Mouse (Mus musculus): ENCODE measurements around the gene Atg10. TPM values are rescaled to one million over a fixed set of nuclear protein-coding genes. Genes with fewer than 3 reads are reported as not detected.

Gene Atg10
- polyA plus RNA-seq, 2 experiments, result 5.4 to 18.3 TPM

DNA sequence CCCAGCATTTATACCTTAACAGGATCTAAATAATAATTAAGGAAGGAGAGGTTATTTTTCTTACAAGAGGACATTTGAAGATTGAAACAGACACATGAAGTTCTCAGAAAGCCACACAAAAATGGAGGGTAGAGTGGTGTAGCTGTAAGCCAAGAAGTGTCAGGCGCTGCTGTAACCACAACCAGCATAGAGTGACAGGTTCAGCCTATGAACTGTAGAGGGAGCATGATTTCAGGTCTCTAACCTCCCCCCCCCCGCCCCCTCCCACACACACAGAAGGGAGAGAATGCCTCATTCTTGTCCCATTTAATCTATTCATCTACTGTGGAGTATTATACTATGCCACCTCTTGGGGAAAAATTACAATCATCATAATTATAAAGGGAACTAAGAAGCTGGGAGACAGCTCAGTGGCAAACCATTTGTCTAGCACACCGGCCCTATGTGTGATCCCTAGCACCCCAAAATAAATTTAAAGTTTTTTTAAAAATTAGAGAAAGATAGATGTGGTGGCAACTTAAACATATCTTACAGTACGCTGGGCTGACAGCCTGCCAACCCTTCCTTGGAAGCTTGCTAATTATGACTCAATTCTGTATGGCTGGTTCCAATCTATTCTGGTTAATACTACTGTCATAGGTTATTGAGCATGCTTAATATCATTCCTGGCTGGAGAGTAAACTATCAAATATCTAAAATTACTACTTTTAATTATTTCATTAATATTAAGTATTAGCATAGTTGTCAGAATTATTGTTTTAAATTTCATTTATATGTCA, 68.2 kb downstream of the Atg10 start:
- Histone ChIP-seq H3K4me2 (replicated peaks; ENCODE audit: low read depth, low read length, severe bottlenecking) (no peak overlapping the region), H3K9ac (ENCODE audit: low read depth, low read length, severe bottlenecking) (no peak overlapping the region), H3K4me1 (ENCODE audit: control insufficient read depth, insufficient read depth, low read length) (no peaks in the 10 kb centered on the region), H3K27ac (replicated peaks; ENCODE audit: low read depth, low read length) (no peak overlapping the region), H3K9me3 (ENCODE audit: control insufficient read depth, low read length) (no peaks in the 10 kb centered on the region), H3K36me3 (ENCODE audit: control insufficient read depth, insufficient read depth, low read length) (no peaks in the 10 kb centered on the region), H3K4me3 (replicated peaks; ENCODE audit: low read length) (no peak overlapping the region), H3K27me3 (ENCODE audit: control insufficient read depth, insufficient read depth, low read length) (no peaks in the 10 kb centered on the region)
- ATAC-seq (ENCODE audit: low FRiP score, low read depth) (no peak), DNase-seq (ENCODE audit: low spot score) (no peak)
- no peak for TF ChIP-seq POLR2A (IDR thresholded peaks at IDR 0.05; ENCODE audit: borderline replicate concordance, extremely low read depth, insufficient read depth, insufficient read length)
- WGBS, result 74% methylated on average over 4 of the region's 4 CpGs

GRCm38 (mm10) chr13:91154622-91155021, 69.1 kb downstream of the Atg10 start:
- H3K4me2 ChIP-seq (replicated peaks; ENCODE audit: low read depth, low read length, severe bottlenecking), result no peak overlapping the region
- DNase-seq (ENCODE audit: low spot score) (no peak), ATAC-seq (ENCODE audit: low FRiP score, low read depth) (no peak)
- no peaks in the 10 kb centered on the region for H3K36me3 ChIP-seq (ENCODE audit: control insufficient read depth, insufficient read depth, low read length)
- H3K27ac ChIP-seq (replicated peaks; ENCODE audit: low read depth, low read length), result no peak overlapping the region
- H3K4me3 ChIP-seq (replicated peaks; ENCODE audit: low read length), result no peak overlapping the region
- TF ChIP-seq POLR2A (IDR thresholded peaks at IDR 0.05; ENCODE audit: borderline replicate concordance, extremely low read depth, insufficient read depth, insufficient read length), result no peak
- H3K27me3 ChIP-seq (ENCODE audit: control insufficient read depth, insufficient read depth, low read length), result no peaks in the 10 kb centered on the region
- H3K9me3 ChIP-seq (ENCODE audit: control insufficient read depth, low read length), result no peaks in the 10 kb centered on the region
- WGBS, result 73% methylated on average over 7 of the region's 7 CpGs
- H3K4me1 ChIP-seq (ENCODE audit: control insufficient read depth, insufficient read depth, low read length), result no peaks in the 10 kb centered on the region
- H3K9ac ChIP-seq (ENCODE audit: low read depth, low read length, severe bottlenecking), result no peak overlapping the region

DNA sequence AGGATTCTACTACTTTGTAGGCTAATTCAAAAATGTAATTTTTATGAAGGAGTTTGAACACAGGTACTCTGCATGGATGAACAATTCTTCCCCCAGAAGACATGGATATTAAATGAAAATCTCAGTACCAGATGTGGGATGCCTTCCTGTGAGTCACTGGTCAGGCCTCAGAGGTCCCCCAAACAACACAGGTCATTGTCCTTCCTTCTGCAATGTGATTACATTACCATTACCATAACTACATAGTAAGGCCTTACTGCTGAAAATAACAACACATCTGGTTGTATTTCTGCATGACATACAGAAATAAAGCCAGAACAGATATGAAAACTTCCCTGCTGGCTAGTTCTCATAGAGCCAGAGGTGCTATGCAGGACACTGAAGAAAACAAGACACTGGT, 87.4 kb downstream of the Atg10 start:
- Histone ChIP-seq H3K9me3 (ENCODE audit: control insufficient read depth, low read length) (no peaks in the 10 kb centered on the region), H3K27me3 (ENCODE audit: control insufficient read depth, insufficient read depth, low read length) (no peaks in the 10 kb centered on the region), H3K4me3 (replicated peaks; ENCODE audit: low read length) (no peak overlapping the region), H3K36me3 (ENCODE audit: control insufficient read depth, insufficient read depth, low read length) (no peaks in the 10 kb centered on the region), H3K9ac (ENCODE audit: low read depth, low read length, severe bottlenecking) (no peak overlapping the region), H3K27ac (replicated peaks; ENCODE audit: low read depth, low read length) (no peak overlapping the region), H3K4me1 (ENCODE audit: control insufficient read depth, insufficient read depth, low read length) (no peaks in the 10 kb centered on the region; the same call in 1 of the 2 replicates), H3K4me2 (replicated peaks; ENCODE audit: low read depth, low read length, severe bottlenecking) (no peak overlapping the region)
- DNase-seq (ENCODE audit: low spot score), result no peak
- ATAC-seq (ENCODE audit: low FRiP score, low read depth), result peak; percentile 34; the same call in 1 of the 2 replicates
- no peak for TF ChIP-seq POLR2A (IDR thresholded peaks at IDR 0.05; ENCODE audit: borderline replicate concordance, extremely low read depth, insufficient read depth, insufficient read length)

- H3K36me3 ChIP-seq (ENCODE audit: control insufficient read depth, insufficient read depth, low read length), result no peaks in the 10 kb centered on the region
- ATAC-seq (ENCODE audit: low FRiP score, low read depth), result no peak
- no peaks in the 10 kb centered on the region for H3K9me3 ChIP-seq (ENCODE audit: control insufficient read depth, low read length)
- no peak overlapping the region for H3K9ac ChIP-seq (ENCODE audit: low read depth, low read length, severe bottlenecking)
- H3K27me3 ChIP-seq (ENCODE audit: control insufficient read depth, insufficient read depth, low read length), result no peaks in the 10 kb centered on the region
- H3K4me1 ChIP-seq (ENCODE audit: control insufficient read depth, insufficient read depth, low read length), result peaks cover 2% of the 10 kb centered on the region; the same call in 1 of the 2 replicates
- no peak for TF ChIP-seq POLR2A (IDR thresholded peaks at IDR 0.05; ENCODE audit: borderline replicate concordance, extremely low read depth, insufficient read depth, insufficient read length)
- H3K4me2 ChIP-seq (replicated peaks; ENCODE audit: low read depth, low read length, severe bottlenecking), result no peak overlapping the region
- H3K27ac ChIP-seq (replicated peaks; ENCODE audit: low read depth, low read length), result no peak overlapping the region
- no peak for DNase-seq (ENCODE audit: low spot score)
- H3K4me3 ChIP-seq (replicated peaks; ENCODE audit: low read length), result no peak overlapping the region
- WGBS, result 32% methylated on average over 5 of the region's 5 CpGs
Measured at GRCm38 (mm10) chr13:91133334-91133890, 90.4 kb downstream of the Atg10 start.

- no peak overlapping the region for H3K4me3 ChIP-seq (replicated peaks; ENCODE audit: low read length)
- no peak overlapping the region for H3K27ac ChIP-seq (replicated peaks; ENCODE audit: low read depth, low read length)
- H3K4me1 ChIP-seq (ENCODE audit: control insufficient read depth, insufficient read depth, low read length), result peaks cover 6% of the 10 kb centered on the region; the same call in 1 of the 2 replicates
- H3K9ac ChIP-seq (ENCODE audit: low read depth, low read length, severe bottlenecking), result no peak overlapping the region
- ATAC-seq (ENCODE audit: low FRiP score, low read depth) (no peak; the same call in 1 of the 2 replicates), DNase-seq (ENCODE audit: low spot score) (no peak)
- H3K27me3 ChIP-seq (ENCODE audit: control insufficient read depth, insufficient read depth, low read length), result no peaks in the 10 kb centered on the region
- TF ChIP-seq POLR2A (IDR thresholded peaks at IDR 0.05; ENCODE audit: borderline replicate concordance, extremely low read depth, insufficient read depth, insufficient read length), result no peak
- WGBS, result 46% methylated on average over 7 of the region's 7 CpGs
- H3K9me3 ChIP-seq (ENCODE audit: control insufficient read depth, low read length), result no peaks in the 10 kb centered on the region
- no peak overlapping the region for H3K4me2 ChIP-seq (replicated peaks; ENCODE audit: low read depth, low read length, severe bottlenecking)
- no peaks in the 10 kb centered on the region for H3K36me3 ChIP-seq (ENCODE audit: control insufficient read depth, insufficient read depth, low read length)
Measured at GRCm38 (mm10) chr13:91129071-91129470, 94.7 kb downstream of the Atg10 start.

All from limb, embryonic 14.5 days (tissue).